Mouse (Mus musculus): ENCODE measurements at regions not wholly inside any gene's neighbourhood (a gene's known extent, or its start where the extent isn't known, plus 50 kb on each side); places are given as distances from the start of the nearest gene placed in this dataset.

GRCm38 (mm10) chr14:33765767-33766166 lies 157.6 kb upstream of the Gdf10 start:
- Histone ChIP-seq H3K9me3 (ENCODE audit: control insufficient read depth, low read length) (no peaks in the 10 kb centered on the region), H3K36me3 (ENCODE audit: control insufficient read depth, insufficient read depth, low read length) (no peaks in the 10 kb centered on the region), H3K9ac (ENCODE audit: low read depth, low read length) (no peak overlapping the region), H3K27me3 (replicated peaks; ENCODE audit: control insufficient read depth, insufficient read depth, low read length) (no peaks in the 10 kb centered on the region), H3K4me2 (ENCODE audit: low read length) (no peak overlapping the region), H3K4me3 (ENCODE audit: low read length) (no peak overlapping the region), H3K27ac (ENCODE audit: low read depth, low read length) (no peak overlapping the region), H3K4me1 (ENCODE audit: control insufficient read depth, insufficient read depth, low read depth, low read length) (no peaks in the 10 kb centered on the region)
- no peak for ATAC-seq
- 67% methylated on average over 1 of the region's 1 CpGs for WGBS

- Histone ChIP-seq H3K4me3 (ENCODE audit: low read length) (no peak overlapping the region), H3K9me3 (ENCODE audit: control insufficient read depth, low read length) (no peaks in the 10 kb centered on the region), H3K27ac (ENCODE audit: low read depth, low read length) (no peak overlapping the region), H3K9ac (ENCODE audit: low read depth, low read length) (no peak overlapping the region), H3K27me3 (replicated peaks; ENCODE audit: control insufficient read depth, insufficient read depth, low read length) (no peaks in the 10 kb centered on the region), H3K4me1 (ENCODE audit: control insufficient read depth, insufficient read depth, low read depth, low read length) (no peaks in the 10 kb centered on the region), H3K36me3 (ENCODE audit: control insufficient read depth, insufficient read depth, low read length) (no peaks in the 10 kb centered on the region), H3K4me2 (ENCODE audit: low read length) (no peak overlapping the region)
- ATAC-seq = no peak
- WGBS = 91% methylated on average over 3 of the region's 3 CpGs
Observed at GRCm38 (mm10) chr14:33772374-33772773, 151.0 kb upstream of the Gdf10 start.

GRCm38 (mm10) chr14:33789556-33789955 lies 133.8 kb upstream of the Gdf10 start:
- H3K27ac ChIP-seq (ENCODE audit: low read depth, low read length) = no peak overlapping the region
- no peak for ATAC-seq
- no peaks in the 10 kb centered on the region for H3K9me3 ChIP-seq (ENCODE audit: control insufficient read depth, low read length)
- WGBS = 33% methylated on average over 2 of the region's 2 CpGs
- no peaks in the 10 kb centered on the region for H3K36me3 ChIP-seq (ENCODE audit: control insufficient read depth, insufficient read depth, low read length)
- no peaks in the 10 kb centered on the region for H3K4me1 ChIP-seq (ENCODE audit: control insufficient read depth, insufficient read depth, low read depth, low read length)
- no peak overlapping the region for H3K4me3 ChIP-seq (ENCODE audit: low read length)
- H3K27me3 ChIP-seq (replicated peaks; ENCODE audit: control insufficient read depth, insufficient read depth, low read length) = no peaks in the 10 kb centered on the region
- H3K9ac ChIP-seq (ENCODE audit: low read depth, low read length) = no peak overlapping the region
- no peak overlapping the region for H3K4me2 ChIP-seq (ENCODE audit: low read length)

- Histone ChIP-seq H3K9me3 (ENCODE audit: control insufficient read depth, low read length) (no peaks in the 10 kb centered on the region), H3K36me3 (ENCODE audit: control insufficient read depth, insufficient read depth, low read length) (no peaks in the 10 kb centered on the region), H3K9ac (ENCODE audit: low read depth, low read length) (no peak overlapping the region), H3K4me1 (ENCODE audit: control insufficient read depth, insufficient read depth, low read depth, low read length) (peaks cover 10% of the 10 kb centered on the region; the same call in 1 of the 2 replicates), H3K27ac (ENCODE audit: low read depth, low read length) (no peak overlapping the region), H3K27me3 (replicated peaks; ENCODE audit: control insufficient read depth, insufficient read depth, low read length) (no peaks in the 10 kb centered on the region), H3K4me2 (ENCODE audit: low read length) (no peak overlapping the region), H3K4me3 (ENCODE audit: low read length) (no peak overlapping the region)
- no peak for ATAC-seq
- 69% methylated on average over 3 of the region's 3 CpGs for WGBS
Observed at GRCm38 (mm10) chr14:33794262-33794661, 129.1 kb upstream of the Gdf10 start.

GRCm38 (mm10) chr14:33797551-33798303 lies 125.7 kb upstream of the Gdf10 start:
- H3K4me2 ChIP-seq (ENCODE audit: low read length) = no peak overlapping the region
- no peak overlapping the region; the same call in 1 of the 2 replicates for H3K9ac ChIP-seq (ENCODE audit: low read depth, low read length)
- H3K9me3 ChIP-seq (ENCODE audit: control insufficient read depth, low read length) = no peaks in the 10 kb centered on the region
- no peaks in the 10 kb centered on the region for H3K36me3 ChIP-seq (ENCODE audit: control insufficient read depth, insufficient read depth, low read length)
- H3K4me1 ChIP-seq (ENCODE audit: control insufficient read depth, insufficient read depth, low read depth, low read length) = peaks cover 10% of the 10 kb centered on the region; the same call in 1 of the 2 replicates
- no peak overlapping the region for H3K4me3 ChIP-seq (ENCODE audit: low read length)
- ATAC-seq = peak; percentile 54; the same call in 1 of the 2 replicates
- no peaks in the 10 kb centered on the region for H3K27me3 ChIP-seq (replicated peaks; ENCODE audit: control insufficient read depth, insufficient read depth, low read length)
- 48% methylated on average over 15 of the region's 15 CpGs for WGBS
- no peak overlapping the region; the same call in 1 of the 2 replicates for H3K27ac ChIP-seq (ENCODE audit: low read depth, low read length)

- Histone ChIP-seq H3K36me3 (ENCODE audit: control insufficient read depth, insufficient read depth, low read length) (no peaks in the 10 kb centered on the region), H3K9ac (ENCODE audit: low read depth, low read length) (no peak overlapping the region), H3K9me3 (ENCODE audit: control insufficient read depth, low read length) (no peaks in the 10 kb centered on the region), H3K4me3 (ENCODE audit: low read length) (no peak overlapping the region), H3K27me3 (replicated peaks; ENCODE audit: control insufficient read depth, insufficient read depth, low read length) (no peaks in the 10 kb centered on the region), H3K27ac (ENCODE audit: low read depth, low read length) (no peak overlapping the region), H3K4me1 (ENCODE audit: control insufficient read depth, insufficient read depth, low read depth, low read length) (no peaks in the 10 kb centered on the region; the same call in 1 of the 2 replicates), H3K4me2 (ENCODE audit: low read length) (no peak overlapping the region)
- ATAC-seq = no peak
- WGBS = 86% methylated on average over 3 of the region's 3 CpGs
Observed at GRCm38 (mm10) chr14:33804321-33804720, 119.1 kb upstream of the Gdf10 start.

GRCm38 (mm10) chr14:33804721-33805120 lies 118.7 kb upstream of the Gdf10 start:
- H3K4me2 ChIP-seq (ENCODE audit: low read length) = no peak overlapping the region
- no peak overlapping the region for H3K27ac ChIP-seq (ENCODE audit: low read depth, low read length)
- no peaks in the 10 kb centered on the region for H3K27me3 ChIP-seq (replicated peaks; ENCODE audit: control insufficient read depth, insufficient read depth, low read length)
- no peak overlapping the region for H3K9ac ChIP-seq (ENCODE audit: low read depth, low read length)
- H3K4me3 ChIP-seq (ENCODE audit: low read length) = no peak overlapping the region
- no peak for ATAC-seq
- 40% methylated on average over 6 of the region's 6 CpGs for WGBS
- no peaks in the 10 kb centered on the region; the same call in 1 of the 2 replicates for H3K4me1 ChIP-seq (ENCODE audit: control insufficient read depth, insufficient read depth, low read depth, low read length)
- no peaks in the 10 kb centered on the region for H3K36me3 ChIP-seq (ENCODE audit: control insufficient read depth, insufficient read depth, low read length)
- no peaks in the 10 kb centered on the region for H3K9me3 ChIP-seq (ENCODE audit: control insufficient read depth, low read length)

- Histone ChIP-seq H3K27me3 (replicated peaks; ENCODE audit: control insufficient read depth, insufficient read depth, low read length) (no peaks in the 10 kb centered on the region), H3K9ac (ENCODE audit: low read depth, low read length) (no peak overlapping the region), H3K9me3 (ENCODE audit: control insufficient read depth, low read length) (no peaks in the 10 kb centered on the region), H3K4me3 (ENCODE audit: low read length) (no peak overlapping the region), H3K36me3 (ENCODE audit: control insufficient read depth, insufficient read depth, low read length) (no peaks in the 10 kb centered on the region), H3K4me1 (ENCODE audit: control insufficient read depth, insufficient read depth, low read depth, low read length) (no peaks in the 10 kb centered on the region; the same call in 1 of the 2 replicates), H3K4me2 (ENCODE audit: low read length) (no peak overlapping the region), H3K27ac (ENCODE audit: low read depth, low read length) (no peak overlapping the region)
- ATAC-seq = no peak
- 75% methylated on average over 7 of the region's 7 CpGs for WGBS
Observed at GRCm38 (mm10) chr14:33807196-33807595, 116.2 kb upstream of the Gdf10 start.

GRCm38 (mm10) chr14:33808593-33809265 lies 114.7 kb upstream of the Gdf10 start:
- no peaks in the 10 kb centered on the region; the same call in 1 of the 2 replicates for H3K4me1 ChIP-seq (ENCODE audit: control insufficient read depth, insufficient read depth, low read depth, low read length)
- ATAC-seq = no peak

More at GRCm38 (mm10) chr14:33808593-33809265, 114.7 kb upstream of the Gdf10 start:
- H3K27me3 ChIP-seq (replicated peaks; ENCODE audit: control insufficient read depth, insufficient read depth, low read length) = no peaks in the 10 kb centered on the region
- no peak overlapping the region for H3K4me3 ChIP-seq (ENCODE audit: low read length)
- WGBS = 73% methylated on average over 11 of the region's 11 CpGs
- H3K27ac ChIP-seq (ENCODE audit: low read depth, low read length) = no peak overlapping the region
- no peaks in the 10 kb centered on the region for H3K9me3 ChIP-seq (ENCODE audit: control insufficient read depth, low read length)
- no peaks in the 10 kb centered on the region for H3K36me3 ChIP-seq (ENCODE audit: control insufficient read depth, insufficient read depth, low read length)
- H3K9ac ChIP-seq (ENCODE audit: low read depth, low read length) = no peak overlapping the region
- no peak overlapping the region for H3K4me2 ChIP-seq (ENCODE audit: low read length)
